Mouse (Mus musculus) embryonic facial prominence, embryonic 11.5 days (tissue): ENCODE measurements around the gene Bod1l. TPM values are rescaled to one million over a fixed set of nuclear protein-coding genes. Genes with fewer than 3 reads are reported as not detected.

Experiments used
- ATAC-seq: fragments of 200-750 bp; cut with Nextera tagmentation; replicated peaks from 2 replicates; pipeline ENCODE4 v1.8.0; 2017; ENCODE audit warnings: low read depth; ENCODE audit not compliant: insufficient number of reproducible peaks, low FRiP score, low TSS enrichment
- DNase-seq: peaks from one replicate; pipeline ENCODE4 v3.0.0-alpha.2; 2015; ENCODE audit warnings: low spot score
- H3K27ac ChIP-seq: fragments of 300-500 bp; sonication (generic); replicated peaks from 2 replicates; pipeline ENCODE4 v1.5.1; 2014; ENCODE audit warnings: mild to moderate bottlenecking, low read depth, low read length, control low read depth
- H3K27me3 ChIP-seq: fragments of 300-500 bp; sonication (generic); 2 replicates; pipeline ENCODE4 v1.6.1; 2014; ENCODE audit warnings: mild to moderate bottlenecking, low read length, moderate library complexity, mixed read lengths; ENCODE audit not compliant: control insufficient read depth, insufficient read depth
- H3K36me3 ChIP-seq: fragments of 300-500 bp; sonication (generic); replicated peaks from 2 replicates; pipeline ENCODE4 v1.6.1; 2014; ENCODE audit warnings: low read depth, mild to moderate bottlenecking, low read length, moderate library complexity, mixed read lengths; ENCODE audit not compliant: control insufficient read depth, insufficient read depth
- H3K4me1 ChIP-seq: fragments of 300-500 bp; sonication (generic); 2 replicates; pipeline ENCODE4 v1.6.1; 2014; ENCODE audit warnings: low read length, mixed read lengths; ENCODE audit not compliant: control insufficient read depth, insufficient read depth
- H3K4me2 ChIP-seq: fragments of 300-500 bp; sonication (generic); 2 replicates; pipeline ENCODE4 v1.6.1; 2014; ENCODE audit warnings: low read depth, mild to moderate bottlenecking, control low read depth, low read length, moderate library complexity
- H3K4me3 ChIP-seq: fragments of 300-500 bp; sonication (generic); 2 replicates; pipeline ENCODE4 v1.5.1; 2014; ENCODE audit warnings: low read depth, low read length, control low read depth
- H3K9ac ChIP-seq: fragments of 300-500 bp; sonication (generic); replicated peaks from 2 replicates; pipeline ENCODE4 v1.6.1; 2014; ENCODE audit warnings: mild to moderate bottlenecking, control low read depth, low read length
- H3K9me3 ChIP-seq: fragments of 300-500 bp; sonication (generic); replicated peaks from 2 replicates; pipeline ENCODE4 v1.6.1; 2016; ENCODE audit warnings: mild to moderate bottlenecking, low read length, inconsistent platforms, mixed read lengths; ENCODE audit not compliant: control insufficient read depth
- WGBS: fragments of 180-500 bp; shearing (Covaris S2); extraction: QIAGEN DNeasy Blood & Tissue Kit; methylation state at CpG from one replicate; pipeline ENCODE4 v1.1.7; 2014; 5-methylcytosine and 5-hydroxymethylcytosine counted together
- polyA plus RNA-seq: library from polyadenylated mRNA; unstranded; fragments of >200 nt; fragmentation: Nextera tagmentation; extraction: Ambion mirVana; gene quantifications from 2 replicates; pipeline ENCODE4 v1.2.1, GENCODE M21; 2014

Bod1l gene
- polyA plus RNA-seq, 1 experiment from 2014 or later: 25.2 TPM

GRCm38 (mm10) chr5:41820530-41820929 lies 23.6 kb downstream of the Bod1l start:
- no peak overlapping the region for H3K4me3 ChIP-seq
- H3K4me2 ChIP-seq: no peak overlapping the region
- no peak for ATAC-seq
- no peaks in the 10 kb centered on the region for H3K9me3 ChIP-seq
- DNase-seq: no peak
- no peak overlapping the region for H3K9ac ChIP-seq
- peaks cover 8% of the 10 kb centered on the region for H3K36me3 ChIP-seq
- no peaks in the 10 kb centered on the region for H3K27me3 ChIP-seq
- H3K4me1 ChIP-seq: no peaks in the 10 kb centered on the region
- WGBS: 91% methylated on average over 3 of the region's 3 CpGs
- no peak overlapping the region for H3K27ac ChIP-seq

GRCm38 (mm10) chr5:41812516-41812915 lies 31.6 kb downstream of the Bod1l start:
- WGBS: 85% methylated on average over 6 of the region's 6 CpGs
- no peak overlapping the region for H3K4me2 ChIP-seq
- DNase-seq (no peak), ATAC-seq (no peak)
- no peak overlapping the region for H3K4me3 ChIP-seq
- H3K27ac ChIP-seq: no peak overlapping the region
- no peaks in the 10 kb centered on the region for H3K9me3 ChIP-seq
- H3K36me3 ChIP-seq: peaks cover 8% of the 10 kb centered on the region
- H3K27me3 ChIP-seq: no peaks in the 10 kb centered on the region
- H3K4me1 ChIP-seq: no peaks in the 10 kb centered on the region
- no peak overlapping the region for H3K9ac ChIP-seq

- H3K4me3 ChIP-seq: no peak overlapping the region
- no peak overlapping the region for H3K27ac ChIP-seq
- H3K4me2 ChIP-seq: no peak overlapping the region
- DNase-seq: no peak
- H3K9me3 ChIP-seq: no peaks in the 10 kb centered on the region
- no peak for ATAC-seq
- H3K4me1 ChIP-seq: no peaks in the 10 kb centered on the region
- no peak overlapping the region for H3K9ac ChIP-seq
- no peaks in the 10 kb centered on the region for H3K27me3 ChIP-seq
- 86% methylated on average over 3 of the region's 3 CpGs for WGBS
- H3K36me3 ChIP-seq: peaks cover 2% of the 10 kb centered on the region; the same call in 1 of the 2 replicates
Observed at GRCm38 (mm10) chr5:41811279-41811678, 32.8 kb downstream of the Bod1l start.

GRCm38 (mm10) chr5:41807383-41807782 lies 36.7 kb downstream of the Bod1l start:
- Histone ChIP-seq H3K27me3 (no peaks in the 10 kb centered on the region), H3K4me3 (no peak overlapping the region), H3K36me3 (no peaks in the 10 kb centered on the region; the same call in 1 of the 2 replicates), H3K9me3 (no peaks in the 10 kb centered on the region), H3K4me1 (no peaks in the 10 kb centered on the region), H3K27ac (no peak overlapping the region), H3K9ac (no peak overlapping the region), H3K4me2 (no peak overlapping the region)
- WGBS: 89% methylated on average over 2 of the region's 2 CpGs
- DNase-seq (no peak), ATAC-seq (no peak)

- H3K36me3 ChIP-seq: no peaks in the 10 kb centered on the region; the same call in 1 of the 2 replicates
- WGBS: 91% methylated on average over 5 of the region's 5 CpGs
Observed at GRCm38 (mm10) chr5:41806176-41806575, 37.9 kb downstream of the Bod1l start.

GRCm38 (mm10) chr5:41805085-41805484 lies 39.0 kb downstream of the Bod1l start:
- no peaks in the 10 kb centered on the region for H3K9me3 ChIP-seq
- WGBS: 91% methylated on average over 2 of the region's 2 CpGs
- no peak overlapping the region for H3K4me2 ChIP-seq
- no peaks in the 10 kb centered on the region for H3K27me3 ChIP-seq
- no peaks in the 10 kb centered on the region; the same call in 1 of the 2 replicates for H3K36me3 ChIP-seq
- ATAC-seq (no peak), DNase-seq (no peak)
- H3K4me3 ChIP-seq: no peak overlapping the region
- no peak overlapping the region for H3K27ac ChIP-seq
- H3K4me1 ChIP-seq: no peaks in the 10 kb centered on the region
- H3K9ac ChIP-seq: no peak overlapping the region

More at GRCm38 (mm10) chr5:41806176-41806575, 37.9 kb downstream of the Bod1l start:
- Histone ChIP-seq H3K4me1 (no peaks in the 10 kb centered on the region), H3K27me3 (no peaks in the 10 kb centered on the region), H3K9ac (no peak overlapping the region), H3K27ac (no peak overlapping the region), H3K4me3 (no peak overlapping the region), H3K9me3 (no peaks in the 10 kb centered on the region), H3K4me2 (no peak overlapping the region)
- no peak for ATAC-seq
- no peak for DNase-seq

GRCm38 (mm10) chr5:41804643-41805042 lies 39.5 kb downstream of the Bod1l start:
- WGBS: 76% methylated on average over 2 of the region's 2 CpGs

GRCm38 (mm10) chr5:41801622-41802021 lies 42.5 kb downstream of the Bod1l start:
- no peak for DNase-seq
- Histone ChIP-seq H3K4me2 (no peak overlapping the region), H3K27me3 (no peaks in the 10 kb centered on the region), H3K36me3 (no peaks in the 10 kb centered on the region), H3K4me1 (no peaks in the 10 kb centered on the region), H3K9me3 (no peaks in the 10 kb centered on the region), H3K27ac (no peak overlapping the region), H3K4me3 (no peak overlapping the region), H3K9ac (no peak overlapping the region)
- no peak for ATAC-seq
- 86% methylated on average over 2 of the region's 2 CpGs for WGBS

More at GRCm38 (mm10) chr5:41804643-41805042, 39.5 kb downstream of the Bod1l start:
- Histone ChIP-seq H3K4me3 (no peak overlapping the region), H3K4me2 (no peak overlapping the region), H3K4me1 (no peaks in the 10 kb centered on the region), H3K9ac (no peak overlapping the region), H3K27ac (no peak overlapping the region), H3K36me3 (no peaks in the 10 kb centered on the region), H3K27me3 (no peaks in the 10 kb centered on the region), H3K9me3 (no peaks in the 10 kb centered on the region)
- DNase-seq (no peak), ATAC-seq (no peak)
